ENCODE assay signal across 18 mouse cellular contexts in genomic region chr1:91058251-91058650, GRCm38 (mm10). TPM values are rescaled to one million over a fixed set of nuclear protein-coding genes. Genes with fewer than 3 reads are reported as not detected.
DNase-seq lines count a peak whose midpoint lies in the region; ATAC-seq and TF ChIP-seq lines count a peak whose summit lies in the region.
"Had no signal": no experiment of that assay in that cellular context is flagged by ENCODE, and none has a peak within 500 bp of the region (broad histone marks: within the 10 kb centered on the region; RNA-seq: fewer than 3 reads in every experiment).

No protein-coding gene starts in this region.

- no peak overlapping the region for H3K9ac ChIP-seq in heart, postnatal 0 days (replicated peaks; ENCODE audit: low read depth, low read length)
- H3K9ac ChIP-seq in stomach, postnatal 0 days (ENCODE audit: low read length), result no peak overlapping the region
- H3K9ac ChIP-seq: embryonic facial prominence, embryonic 13.5 days; hindbrain, embryonic 14.5 days had no signal

- no peak for DNase-seq in gastrocnemius, adult 2 months
- DNase-seq in gastrocnemius, postnatal 14 days, result no peak
- no peak for DNase-seq in heart, postnatal 0 days (ENCODE audit: low spot score)
- no peak for DNase-seq in heart, postnatal 14 days
- no peak for DNase-seq in spleen, adult 2 months (ENCODE audit: low read depth in 1 of 2, low spot score in 2 of 2)
- no peak for DNase-seq in spleen, adult 12 weeks (ENCODE audit: low spot score)
- DNase-seq in stomach, postnatal 0 days (ENCODE audit: low spot score), result no peak
- DNase-seq in T-cell, adult 2 months (ENCODE audit: low spot score), result no peak
- DNase-seq: cerebellum, adult 18-20 months; gastrocnemius, postnatal 36 days; kidney, adult 8-10 months; kidney, postnatal 36 days; layer of hippocampus, postnatal 36 days had no signal

- no peak for TF ChIP-seq CTCF in gastrocnemius, adult 2 months (IDR thresholded peaks at IDR 0.05)
- TF ChIP-seq CTCF in heart, postnatal 0 days (IDR thresholded peaks at IDR 0.05; ENCODE audit: low read depth), result no peak
- TF ChIP-seq CTCF in spleen, adult 2 months (IDR thresholded peaks at IDR 0.05; ENCODE audit: extremely low read depth, insufficient read depth, insufficient read length, insufficient replicate concordance), result no peak
- TF ChIP-seq CTCF in stomach, postnatal 0 days (IDR thresholded peaks at IDR 0.05; ENCODE audit: low read depth), result no peak

- H3K27me3 ChIP-seq in heart, postnatal 0 days (ENCODE audit: control insufficient read depth, insufficient read depth, low read length), result no peaks in the 10 kb centered on the region
- no peaks in the 10 kb centered on the region for H3K27me3 ChIP-seq in spleen, adult 2 months (ENCODE audit: control insufficient read depth, insufficient read depth, low read length)
- no peaks in the 10 kb centered on the region for H3K27me3 ChIP-seq in stomach, postnatal 0 days (ENCODE audit: control insufficient read depth, insufficient read depth, low read length)
- H3K27me3 ChIP-seq: Patski had no signal

- H3K9me3 ChIP-seq in heart, postnatal 0 days (replicated peaks; ENCODE audit: control insufficient read depth, low read length), result no peaks in the 10 kb centered on the region
- no peaks in the 10 kb centered on the region for H3K9me3 ChIP-seq in stomach, postnatal 0 days (ENCODE audit: control insufficient read depth, low read length)
- H3K9me3 ChIP-seq: embryonic facial prominence, embryonic 13.5 days; forebrain, embryonic 10.5 days; limb, embryonic 10.5 days had no signal

- 45% methylated on average over 6 of the region's 6 CpGs for WGBS in heart, postnatal 0 days
- 65% methylated on average over 6 of the region's 6 CpGs for WGBS in spleen, adult 2 months
- 73% methylated on average over 6 of the region's 6 CpGs for WGBS in stomach, postnatal 0 days

- no peak for TF ChIP-seq EP300 in heart, postnatal 0 days (IDR thresholded peaks at IDR 0.05; ENCODE audit: low read depth)
- no peak for TF ChIP-seq EP300 in stomach, postnatal 0 days (optimal IDR thresholded peaks at IDR 0.05)

- peaks cover 81% of the 10 kb centered on the region for H3K4me1 ChIP-seq in heart, postnatal 0 days (ENCODE audit: control insufficient read depth, insufficient read depth)
- H3K4me1 ChIP-seq in spleen, adult 2 months (ENCODE audit: control insufficient read depth, insufficient read depth, insufficient read length), result peaks cover 50% of the 10 kb centered on the region; the same call in 1 of the 2 replicates
- H3K4me1 ChIP-seq in stomach, postnatal 0 days (replicated peaks; ENCODE audit: control insufficient read depth, insufficient read depth), result peaks cover 15% of the 10 kb centered on the region

- no peak for TF ChIP-seq POLR2A in spleen, adult 2 months (IDR thresholded peaks at IDR 0.05; ENCODE audit: low read depth, low read length)

- ATAC-seq in heart, postnatal 0 days (ENCODE audit: insufficient read depth, low read depth), result no peak
- no peak for ATAC-seq in stomach, postnatal 0 days (ENCODE audit: low FRiP score, low TSS enrichment)
- ATAC-seq: Patski had no signal

- peak overlapping the region; percentile 97 for H3K27ac ChIP-seq in gastrocnemius, adult 2 months
- peak overlapping the region; percentile 99 for H3K27ac ChIP-seq in heart, postnatal 0 days (ENCODE audit: low read depth)
- peak overlapping the region; percentile 96 for H3K27ac ChIP-seq in spleen, adult 2 months (ENCODE audit: insufficient read depth, low read length)
- 0 out of 2 replicates have a peak overlapping the region, but pooled peaks have one; percentile 0 for H3K27ac ChIP-seq in stomach, postnatal 0 days (replicated peaks)
- H3K27ac ChIP-seq: embryonic facial prominence, embryonic 13.5 days; forebrain, embryonic 10.5 days; hindbrain, embryonic 14.5 days; limb, embryonic 10.5 days had no signal

- H3K4me3 ChIP-seq in gastrocnemius, adult 2 months, result peak overlapping the region; percentile 83
- H3K4me3 ChIP-seq in heart, postnatal 0 days (ENCODE audit: low read depth, low read length), result no peak overlapping the region
- H3K4me3 ChIP-seq in spleen, adult 2 months (ENCODE audit: extremely low read depth, insufficient read depth, insufficient read length), result no peak overlapping the region
- no peak overlapping the region for H3K4me3 ChIP-seq in stomach, postnatal 0 days (ENCODE audit: low read depth, low read length)
- H3K4me3 ChIP-seq: embryonic facial prominence, embryonic 13.5 days; forebrain, embryonic 10.5 days; limb, embryonic 10.5 days had no signal

- intact Hi-C loops in gastrocnemius, adult 2 months (cut with DNase I), result no loop called here
- intact Hi-C loops in gastrocnemius, postnatal 14 days (cut with DNase I; ENCODE audit: low total_unique reads), result no loop called here
- intact Hi-C loops in heart, postnatal 14 days (cut with DNase I), result no loop called here

- H3K36me3 ChIP-seq in heart, postnatal 0 days (replicated peaks; ENCODE audit: control insufficient read depth, insufficient read depth, low read length), result no peaks in the 10 kb centered on the region
- H3K36me3 ChIP-seq in spleen, adult 2 months (ENCODE audit: control insufficient read depth, insufficient read depth, low read length), result no peaks in the 10 kb centered on the region
- H3K36me3 ChIP-seq in stomach, postnatal 0 days (ENCODE audit: control insufficient read depth, insufficient read depth, low read length), result no peaks in the 10 kb centered on the region
- H3K36me3 ChIP-seq: embryonic facial prominence, embryonic 13.5 days; forebrain, embryonic 10.5 days; limb, embryonic 10.5 days had no signal

- H3K4me2 ChIP-seq in heart, postnatal 0 days (ENCODE audit: low read depth, low read length), result no peak overlapping the region
- no peak overlapping the region for H3K4me2 ChIP-seq in stomach, postnatal 0 days (replicated peaks; ENCODE audit: low read depth)
- H3K4me2 ChIP-seq: embryonic facial prominence, embryonic 13.5 days; hindbrain, embryonic 14.5 days had no signal

RNA-seq across cellular contexts. Expression of gene Lrrfip1, which starts 59.7 kb away (rescaled TPM):
- 100 to 1,000 TPM; 131 to 149 TPM for total RNA-seq in gastrocnemius, adult 2 months (2021)
- total RNA-seq in gastrocnemius, postnatal 14 days (2021), result 100 to 1,000 TPM; 202 to 236 TPM
- total RNA-seq in heart, postnatal 0 days (2014; rRNA removed; ENCODE audit: low replicate concordance), result 120 and 135 TPM in 2 replicates
- polyA plus RNA-seq in heart, postnatal 0 days (2015; fragmentation: Nextera tagmentation; extraction: Ambion mirVana), result 140 and 168 TPM in 2 replicates
- total RNA-seq in heart, postnatal 14 days (2021), result 100 to 1,000 TPM; 101 to 109 TPM
- 15.0 and 16.6 TPM in 2 replicates for polyA plus RNA-seq in spleen, adult 2 months (2012; rRNA removed)
- polyA plus RNA-seq in stomach, postnatal 0 days (2015; fragmentation: Nextera tagmentation; extraction: Ambion mirVana), result 69.4 and 79.0 TPM in 2 replicates

Comparison
In these comparisons a context has a peak if more than half of its experiments do, and no peak if none do; other contexts are left out.
1. H3K27ac ChIP-seq: peak in every context shown above with its lines; median percentile 99 in heart, postnatal 0 days; 97 in gastrocnemius, adult 2 months; 96 in spleen, adult 2 months; 0 in stomach, postnatal 0 days.